Mouse (Mus musculus) brain, adult 10 weeks (tissue): ENCODE results near the gene Loxl1. TPM values are rescaled to one million over a fixed set of nuclear protein-coding genes. Genes with fewer than 3 reads are reported as not detected.

Source experiments
- polyA plus RNA-seq: library from polyadenylated mRNA; stranded (reverse); fragments of 350-450 nt; fragmentation: Illumina TruSeq; extraction: RNeasy Lipid Tissue Mini Kit (QIAGEN cat#74804); gene quantifications from one replicate; pipeline ENCODE4 v1.2.3, GENCODE M21; 2015; ENCODE audit warnings: low read depth, low replicate concordance

Gene Loxl1
- 1.4 TPM for polyA plus RNA-seq

GRCm38 (mm10) chr9:58312944-58313359, at the start of gene Loxl1:
TSS of gene Loxl1 (minus strand) at chr9:58313186.

GRCm38 (mm10) chr9:58253033-58253804, 59.8 kb downstream of the Loxl1 start, which contains the start of gene Stoml1:
TSS of gene Stoml1 (plus strand) at chr9:58253164.

GRCm38 (mm10) chr9:58249592-58250192, 63.3 kb downstream of the Loxl1 start, which contains the start of gene Pml:
TSS of gene Pml (minus strand) at chr9:58249786.

Other genes with a start within 250 kb of the Loxl1 start
- 3.4 TPM for gene Stra6, start 249.4 kb downstream of the Loxl1 start, polyA plus RNA-seq
- gene Ccdc33, start 194.4 kb downstream of the Loxl1 start, polyA plus RNA-seq: 2.5 TPM
- gene Islr, start 108.9 kb downstream of the Loxl1 start, polyA plus RNA-seq: 12.1 TPM
- gene Islr2, start 108.9 kb downstream of the Loxl1 start, polyA plus RNA-seq: 34.3 TPM
- 8.1 TPM for gene Pml, start 63.4 kb downstream of the Loxl1 start, polyA plus RNA-seq
- 76.6 TPM for gene Stoml1, start 60.0 kb downstream of the Loxl1 start, polyA plus RNA-seq
- not detected for gene Tbc1d21, start 57.3 kb upstream of the Loxl1 start, polyA plus RNA-seq
- 163 TPM for gene Insyn1, start 175.4 kb upstream of the Loxl1 start, polyA plus RNA-seq
- gene Cd276, start 242.3 kb upstream of the Loxl1 start, polyA plus RNA-seq: 7.3 TPM